Mouse (Mus musculus): ENCODE measurements around the gene Bdkrb1. TPM values are rescaled to one million over a fixed set of nuclear protein-coding genes. Genes with fewer than 3 reads are reported as not detected.

The Bdkrb1 gene
- total RNA-seq, 1 experiment: not detected

DNA sequence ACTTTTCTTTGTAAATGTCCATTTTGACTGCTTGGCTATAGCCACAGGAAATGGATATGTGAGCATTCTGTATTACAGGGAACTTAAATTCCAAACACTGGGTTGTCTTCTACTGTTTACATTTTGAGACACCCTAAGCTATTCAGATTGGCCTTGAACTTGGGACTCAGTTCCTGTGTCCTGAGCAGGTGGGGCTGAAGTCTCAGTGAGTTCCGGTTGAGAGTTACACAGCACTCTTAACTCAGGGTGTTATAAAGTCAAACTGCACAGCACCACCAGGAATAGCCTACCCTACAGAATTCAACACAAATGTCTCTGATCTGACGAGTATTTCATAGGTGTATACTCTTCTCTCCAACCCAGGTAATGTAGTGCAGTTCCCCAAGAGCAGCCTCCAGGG lies 8.2 kb downstream of the Bdkrb1 start:
- Histone ChIP-seq H3K4me1 (ENCODE audit: control insufficient read depth in 2 of 2, insufficient read depth in 2 of 2, low read length in 2 of 2, poor library complexity in 1 of 2) (peaks cover 0 to 4% of the 10 kb centered on the region in 2 experiments; a peak in 1 of 4 replicates), H3K9ac (ENCODE audit: insufficient read depth, low read depth, low read length, poor library complexity, severe bottlenecking) (no peak overlapping the region), H3K27ac (ENCODE audit: insufficient read depth, low read depth, low read length, poor library complexity, severe bottlenecking) (no peak overlapping the region), H3K9me3 (ENCODE audit: control insufficient read depth, insufficient read depth, low read depth, low read length) (no peaks in the 10 kb centered on the region), H3K36me3 (ENCODE audit: control insufficient read depth, insufficient read depth, low read length, poor library complexity, severe bottlenecking) (peaks cover 6% of the 10 kb centered on the region; the same call in 1 of the 2 replicates), H3K4me3 (ENCODE audit: insufficient read depth in 1 of 2, low read depth in 1 of 2, low read length in 2 of 2, poor library complexity in 1 of 2, severe bottlenecking in 1 of 2) (no peak overlapping the region)
- no peak for DNase-seq (ENCODE audit: low read depth, low spot score)
- in situ Hi-C loops (cut with MboI; ENCODE audit: low sequenced_read_pairs in 2 of 2, unreplicated experiment in 2 of 2): loop anchor here in 1 of 2 experiments (10.0 kb wide), 1 partner anchor 116 kb away; no protein-coding TSS in a partner anchor
- no peak for TF ChIP-seq ZNF384 (IDR thresholded peaks at IDR 0.05; ENCODE audit: low read depth, low read length)
- no peak for TF ChIP-seq CHD2 (IDR thresholded peaks at IDR 0.05; ENCODE audit: low read depth, low read length)
- TF ChIP-seq ZC3H11A (IDR thresholded peaks at IDR 0.05; ENCODE audit: borderline replicate concordance, low read depth, low read length): no peak
- no peak for TF ChIP-seq MAFK (IDR thresholded peaks at IDR 0.05; ENCODE audit: insufficient read depth, low read depth, low read length)
- TF ChIP-seq HCFC1 (IDR thresholded peaks at IDR 0.05; ENCODE audit: borderline replicate concordance, insufficient read depth, low read length): no peak

DNA sequence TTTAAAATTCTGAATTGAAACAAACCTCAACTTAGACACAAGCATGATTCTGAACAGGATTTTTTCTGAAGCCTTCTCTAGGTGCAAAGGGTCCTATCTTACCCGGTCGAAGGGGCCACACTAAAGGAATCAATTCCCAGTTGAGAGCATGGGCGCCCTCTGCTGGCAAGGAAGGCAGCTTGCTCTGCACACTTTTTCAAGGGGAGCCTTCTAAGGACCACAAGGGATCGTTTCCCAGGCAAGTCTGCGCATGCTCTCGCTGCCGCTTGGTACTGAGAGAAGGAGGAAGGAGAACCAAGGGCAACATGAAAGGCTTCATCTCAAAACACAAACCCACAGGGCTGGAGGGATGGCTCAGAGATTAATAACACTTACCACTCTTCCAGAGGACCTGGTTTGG lies 8.9 kb downstream of the Bdkrb1 start:
- no peak overlapping the region for H3K9ac ChIP-seq (ENCODE audit: insufficient read depth, low read depth, low read length, poor library complexity, severe bottlenecking)
- no peaks in the 10 kb centered on the region for H3K9me3 ChIP-seq (ENCODE audit: control insufficient read depth, insufficient read depth, low read depth, low read length)
- H3K27ac ChIP-seq (ENCODE audit: insufficient read depth, low read depth, low read length, poor library complexity, severe bottlenecking): no peak overlapping the region
- DNase-seq (ENCODE audit: low read depth, low spot score): peak; percentile 93
- no peak for TF ChIP-seq MAFK (IDR thresholded peaks at IDR 0.05; ENCODE audit: insufficient read depth, low read depth, low read length)
- TF ChIP-seq CHD2 (IDR thresholded peaks at IDR 0.05; ENCODE audit: low read depth, low read length): no peak
- TF ChIP-seq ZNF384 (IDR thresholded peaks at IDR 0.05; ENCODE audit: low read depth, low read length): peak; percentile 58; the same call in 1 of the 2 replicates
- peak; percentile 57; the same call in 1 of the 2 replicates for TF ChIP-seq ZC3H11A (IDR thresholded peaks at IDR 0.05; ENCODE audit: borderline replicate concordance, low read depth, low read length)
- no peak for TF ChIP-seq HCFC1 (IDR thresholded peaks at IDR 0.05; ENCODE audit: borderline replicate concordance, insufficient read depth, low read length)
- H3K4me3 ChIP-seq (ENCODE audit: insufficient read depth in 1 of 2, low read depth in 1 of 2, low read length in 2 of 2, poor library complexity in 1 of 2, severe bottlenecking in 1 of 2): no peak overlapping the region
- H3K36me3 ChIP-seq (ENCODE audit: control insufficient read depth, insufficient read depth, low read length, poor library complexity, severe bottlenecking): peaks cover 9% of the 10 kb centered on the region
- H3K4me1 ChIP-seq (ENCODE audit: control insufficient read depth in 2 of 2, insufficient read depth in 2 of 2, low read length in 2 of 2, poor library complexity in 1 of 2): peaks cover 0 to 4% of the 10 kb centered on the region in 2 experiments; a peak in 1 of 4 replicates
- in situ Hi-C loops (cut with MboI; ENCODE audit: low sequenced_read_pairs in 2 of 2, unreplicated experiment in 2 of 2): loop anchor here in 1 of 2 experiments (10.0 kb wide), 1 partner anchor 117 kb away; no protein-coding TSS in a partner anchor

DNA sequence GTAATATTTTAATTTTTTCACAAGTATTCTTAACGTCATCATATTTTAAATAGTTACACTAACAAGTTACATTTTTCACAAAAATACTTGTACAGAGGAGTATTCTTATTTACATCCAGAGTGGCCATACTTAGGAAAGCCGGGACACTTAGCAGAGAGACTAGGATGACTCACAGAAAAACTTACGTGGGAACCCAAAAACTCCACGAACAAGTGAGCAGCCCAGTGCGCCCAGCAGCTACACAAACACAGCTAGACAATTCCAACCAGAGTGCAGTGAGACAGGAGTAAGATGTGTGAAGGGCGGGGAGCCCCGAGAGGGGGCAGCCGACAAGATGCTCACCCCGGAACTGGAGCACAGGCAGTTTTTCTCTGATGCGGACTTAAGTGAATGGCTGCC lies 10.7 kb downstream of the Bdkrb1 start:
- Histone ChIP-seq H3K9me3 (ENCODE audit: control insufficient read depth, insufficient read depth, low read depth, low read length) (no peaks in the 10 kb centered on the region), H3K27ac (ENCODE audit: insufficient read depth, low read depth, low read length, poor library complexity, severe bottlenecking) (no peak overlapping the region), H3K4me3 (ENCODE audit: insufficient read depth in 1 of 2, low read depth in 1 of 2, low read length in 2 of 2, poor library complexity in 1 of 2, severe bottlenecking in 1 of 2) (no peak overlapping the region), H3K4me1 (ENCODE audit: control insufficient read depth in 2 of 2, insufficient read depth in 2 of 2, low read length in 2 of 2, poor library complexity in 1 of 2) (peaks cover 0 to 4% of the 10 kb centered on the region in 2 experiments; a peak in 1 of 4 replicates), H3K9ac (ENCODE audit: insufficient read depth, low read depth, low read length, poor library complexity, severe bottlenecking) (no peak overlapping the region), H3K36me3 (ENCODE audit: control insufficient read depth, insufficient read depth, low read length, poor library complexity, severe bottlenecking) (peaks cover 22% of the 10 kb centered on the region)
- in situ Hi-C loops (cut with MboI; ENCODE audit: low sequenced_read_pairs in 2 of 2, unreplicated experiment in 2 of 2): loop anchor here in 1 of 2 experiments (10.0 kb wide), 1 partner anchor 119 kb away; no protein-coding TSS in a partner anchor
- DNase-seq (ENCODE audit: low read depth, low spot score): no peak
- TF ChIP-seq HCFC1 (IDR thresholded peaks at IDR 0.05; ENCODE audit: borderline replicate concordance, insufficient read depth, low read length) (no peak), ZC3H11A (IDR thresholded peaks at IDR 0.05; ENCODE audit: borderline replicate concordance, low read depth, low read length) (no peak), ZNF384 (IDR thresholded peaks at IDR 0.05; ENCODE audit: low read depth, low read length) (no peak), CHD2 (IDR thresholded peaks at IDR 0.05; ENCODE audit: low read depth, low read length) (no peak), MAFK (IDR thresholded peaks at IDR 0.05; ENCODE audit: insufficient read depth, low read depth, low read length) (no peak)

DNA sequence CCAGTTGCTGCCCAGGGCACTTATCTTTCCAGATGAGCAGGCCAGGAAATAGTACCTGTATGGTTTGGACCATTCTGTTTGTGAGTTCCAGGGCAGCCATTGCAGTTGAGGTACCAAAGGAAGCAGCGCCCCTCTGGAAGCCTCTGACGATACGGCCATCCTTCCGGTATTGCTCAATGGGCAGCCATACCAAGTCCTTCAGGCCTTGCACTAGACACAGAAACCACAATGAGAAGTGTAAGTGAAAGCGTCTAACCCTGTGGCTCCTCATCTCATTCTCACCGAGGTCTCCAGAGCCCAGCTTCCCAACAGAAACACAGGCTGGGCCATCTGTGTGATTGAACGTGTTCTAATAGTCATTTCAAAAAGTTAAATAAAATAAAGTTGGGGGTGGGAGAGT lies 19.2 kb downstream of the Bdkrb1 start:
- no peak for TF ChIP-seq CHD2 (IDR thresholded peaks at IDR 0.05; ENCODE audit: low read depth, low read length)
- no peak for TF ChIP-seq MAFK (IDR thresholded peaks at IDR 0.05; ENCODE audit: insufficient read depth, low read depth, low read length)
- TF ChIP-seq HCFC1 (IDR thresholded peaks at IDR 0.05; ENCODE audit: borderline replicate concordance, insufficient read depth, low read length): no peak
- TF ChIP-seq ZNF384 (IDR thresholded peaks at IDR 0.05; ENCODE audit: low read depth, low read length): no peak
- TF ChIP-seq ZC3H11A (IDR thresholded peaks at IDR 0.05; ENCODE audit: borderline replicate concordance, low read depth, low read length): no peak
- in situ Hi-C loops (cut with MboI; ENCODE audit: low sequenced_read_pairs in 2 of 2, unreplicated experiment in 2 of 2): no loop called here
- H3K4me1 ChIP-seq (ENCODE audit: control insufficient read depth in 2 of 2, insufficient read depth in 2 of 2, low read length in 2 of 2, poor library complexity in 1 of 2): no peaks in the 10 kb centered on the region
- DNase-seq (ENCODE audit: low read depth, low spot score): no peak
- H3K9me3 ChIP-seq (ENCODE audit: control insufficient read depth, insufficient read depth, low read depth, low read length): peaks cover 8% of the 10 kb centered on the region
- no peak overlapping the region for H3K4me3 ChIP-seq (ENCODE audit: insufficient read depth in 1 of 2, low read depth in 1 of 2, low read length in 2 of 2, poor library complexity in 1 of 2, severe bottlenecking in 1 of 2)
- no peak overlapping the region for H3K9ac ChIP-seq (ENCODE audit: insufficient read depth, low read depth, low read length, poor library complexity, severe bottlenecking)
- peaks cover 62% of the 10 kb centered on the region for H3K36me3 ChIP-seq (ENCODE audit: control insufficient read depth, insufficient read depth, low read length, poor library complexity, severe bottlenecking)
- H3K27ac ChIP-seq (ENCODE audit: insufficient read depth, low read depth, low read length, poor library complexity, severe bottlenecking): no peak overlapping the region
